Mouse (Mus musculus): ENCODE measurements around the gene Eif4ebp2.

GRCm38 (mm10) chr10:61495461-61495860, 43.0 kb upstream of the Eif4ebp2 start:
- TF ChIP-seq POLR2A (IDR thresholded peaks at IDR 0.05; ENCODE audit: borderline replicate concordance, extremely low read depth, insufficient read depth, insufficient read length, poor library complexity, severe bottlenecking) = no peak
- TF ChIP-seq CTCF (IDR thresholded peaks at IDR 0.05; ENCODE audit: borderline replicate concordance, extremely low read depth, insufficient read depth, insufficient read length) = no peak
